Mouse (Mus musculus): ENCODE data around the gene Ssu2. TPM values are rescaled to one million over a fixed set of nuclear protein-coding genes. Genes with fewer than 3 reads are reported as not detected.

Gene Ssu2
- polyA plus RNA-seq, 1 experiment from 2014 or later = 1.4 TPM

- no peaks in the 10 kb centered on the region for H3K36me3 ChIP-seq (replicated peaks; ENCODE audit: control insufficient read depth, insufficient read depth, low read depth, low read length)
- no peak for DNase-seq (ENCODE audit: low spot score)
- H3K9me3 ChIP-seq (replicated peaks; ENCODE audit: control insufficient read depth, low read length) = no peaks in the 10 kb centered on the region
- H3K4me2 ChIP-seq (ENCODE audit: low read depth, low read length) = no peak overlapping the region
- 82% methylated on average over 3 of the region's 3 CpGs for WGBS
- no peak overlapping the region for H3K4me3 ChIP-seq (ENCODE audit: low read depth, low read length)
- no peak for ATAC-seq (replicated peaks; ENCODE audit: insufficient number of reproducible peaks, low FRiP score, low TSS enrichment, low read depth)
- no peaks in the 10 kb centered on the region for H3K4me1 ChIP-seq (ENCODE audit: control insufficient read depth, insufficient read depth, low read length)
- H3K27me3 ChIP-seq (ENCODE audit: control insufficient read depth, insufficient read depth, low read length) = no peaks in the 10 kb centered on the region
- H3K9ac ChIP-seq (replicated peaks; ENCODE audit: low read length) = no peak overlapping the region
- no peak overlapping the region for H3K27ac ChIP-seq (replicated peaks; ENCODE audit: low read depth, low read length)
These were observed 9.5 kb upstream of the Ssu2 start for GRCm38 (mm10) chr6:112397351-112397750.

DNA sequence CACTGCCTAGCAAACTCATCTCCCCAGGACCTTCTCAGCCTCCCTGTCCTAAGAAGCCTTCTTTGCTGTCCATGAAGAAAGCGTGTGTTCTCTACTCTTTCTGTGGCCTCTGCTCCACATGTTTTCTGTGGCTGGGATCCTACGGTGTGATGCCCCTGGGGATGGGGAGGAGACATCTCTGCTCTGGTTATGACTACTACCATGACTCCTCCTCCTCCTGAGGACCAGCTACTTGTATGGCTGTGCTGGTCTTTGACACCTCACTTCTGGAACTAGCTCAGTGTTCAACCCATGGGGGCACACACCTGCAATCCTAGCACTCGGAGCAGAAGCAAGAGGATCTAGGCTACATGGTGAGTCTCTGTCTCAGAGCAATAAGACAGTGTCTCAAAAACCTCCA is 8.5 kb upstream of the Ssu2 start:
- no peak overlapping the region for H3K4me2 ChIP-seq (ENCODE audit: low read depth, low read length)
- no peak overlapping the region for H3K9ac ChIP-seq (replicated peaks; ENCODE audit: low read length)
- H3K4me3 ChIP-seq (ENCODE audit: low read depth, low read length) = no peak overlapping the region
- no peak overlapping the region for H3K27ac ChIP-seq (replicated peaks; ENCODE audit: low read depth, low read length)
- no peaks in the 10 kb centered on the region for H3K36me3 ChIP-seq (replicated peaks; ENCODE audit: control insufficient read depth, insufficient read depth, low read depth, low read length)
- 76% methylated on average over 3 of the region's 3 CpGs for WGBS
- no peaks in the 10 kb centered on the region for H3K9me3 ChIP-seq (replicated peaks; ENCODE audit: control insufficient read depth, low read length)
- H3K27me3 ChIP-seq (ENCODE audit: control insufficient read depth, insufficient read depth, low read length) = no peaks in the 10 kb centered on the region
- DNase-seq (ENCODE audit: low spot score) (no peak), ATAC-seq (replicated peaks; ENCODE audit: insufficient number of reproducible peaks, low FRiP score, low TSS enrichment, low read depth) (no peak)
- H3K4me1 ChIP-seq (ENCODE audit: control insufficient read depth, insufficient read depth, low read length) = no peaks in the 10 kb centered on the region

- Histone ChIP-seq H3K4me1 (ENCODE audit: control insufficient read depth, insufficient read depth, low read length) (no peaks in the 10 kb centered on the region), H3K9ac (replicated peaks; ENCODE audit: low read length) (no peak overlapping the region), H3K27ac (replicated peaks; ENCODE audit: low read depth, low read length) (no peak overlapping the region), H3K36me3 (replicated peaks; ENCODE audit: control insufficient read depth, insufficient read depth, low read depth, low read length) (no peaks in the 10 kb centered on the region), H3K27me3 (ENCODE audit: control insufficient read depth, insufficient read depth, low read length) (no peaks in the 10 kb centered on the region), H3K4me3 (ENCODE audit: low read depth, low read length) (no peak overlapping the region), H3K9me3 (replicated peaks; ENCODE audit: control insufficient read depth, low read length) (no peaks in the 10 kb centered on the region), H3K4me2 (ENCODE audit: low read depth, low read length) (no peak overlapping the region)
- DNase-seq (ENCODE audit: low spot score) (no peak), ATAC-seq (replicated peaks; ENCODE audit: insufficient number of reproducible peaks, low FRiP score, low TSS enrichment, low read depth) (no peak)
- WGBS = 78% methylated on average over 3 of the region's 3 CpGs
These were observed 562 bp upstream of the Ssu2 start for GRCm38 (mm10) chr6:112388385-112388784.

DNA sequence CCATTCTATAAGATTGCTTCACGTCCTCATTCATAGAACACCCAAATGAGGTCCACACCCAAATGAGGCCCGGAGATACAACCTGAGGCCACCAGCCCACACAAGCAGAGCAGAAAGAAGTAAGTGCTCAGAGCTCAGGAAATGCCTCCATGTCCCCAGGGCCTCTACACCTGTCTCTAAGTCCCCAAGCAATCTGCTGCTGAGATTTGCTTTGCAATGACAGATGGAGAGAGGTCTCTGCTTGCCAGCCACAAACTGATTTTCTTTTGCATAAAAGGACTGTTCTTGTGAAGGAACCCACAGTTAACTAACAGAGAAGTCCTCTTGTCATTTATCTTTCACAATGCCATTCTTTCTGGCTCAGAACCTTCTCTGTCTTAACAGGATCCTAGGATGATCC is 1.6 kb downstream of the Ssu2 start:
- no peak for ATAC-seq (replicated peaks; ENCODE audit: insufficient number of reproducible peaks, low FRiP score, low TSS enrichment, low read depth)
- no peaks in the 10 kb centered on the region for H3K27me3 ChIP-seq (ENCODE audit: control insufficient read depth, insufficient read depth, low read length)
- no peak overlapping the region for H3K4me3 ChIP-seq (ENCODE audit: low read depth, low read length)
- H3K9me3 ChIP-seq (replicated peaks; ENCODE audit: control insufficient read depth, low read length) = no peaks in the 10 kb centered on the region
- WGBS = 70% methylated on average over 2 of the region's 2 CpGs
- H3K4me2 ChIP-seq (ENCODE audit: low read depth, low read length) = no peak overlapping the region
- H3K27ac ChIP-seq (replicated peaks; ENCODE audit: low read depth, low read length) = no peak overlapping the region
- no peak for DNase-seq (ENCODE audit: low spot score)
- no peaks in the 10 kb centered on the region for H3K4me1 ChIP-seq (ENCODE audit: control insufficient read depth, insufficient read depth, low read length)
- H3K36me3 ChIP-seq (replicated peaks; ENCODE audit: control insufficient read depth, insufficient read depth, low read depth, low read length) = no peaks in the 10 kb centered on the region
- no peak overlapping the region for H3K9ac ChIP-seq (replicated peaks; ENCODE audit: low read length)

GRCm38 (mm10) chr6:112382990-112383685 is 4.7 kb downstream of the Ssu2 start:
- no peak overlapping the region for H3K27ac ChIP-seq (replicated peaks; ENCODE audit: low read depth, low read length)
- 81% methylated on average over 8 of the region's 8 CpGs for WGBS
- DNase-seq (ENCODE audit: low spot score) = no peak

DNA sequence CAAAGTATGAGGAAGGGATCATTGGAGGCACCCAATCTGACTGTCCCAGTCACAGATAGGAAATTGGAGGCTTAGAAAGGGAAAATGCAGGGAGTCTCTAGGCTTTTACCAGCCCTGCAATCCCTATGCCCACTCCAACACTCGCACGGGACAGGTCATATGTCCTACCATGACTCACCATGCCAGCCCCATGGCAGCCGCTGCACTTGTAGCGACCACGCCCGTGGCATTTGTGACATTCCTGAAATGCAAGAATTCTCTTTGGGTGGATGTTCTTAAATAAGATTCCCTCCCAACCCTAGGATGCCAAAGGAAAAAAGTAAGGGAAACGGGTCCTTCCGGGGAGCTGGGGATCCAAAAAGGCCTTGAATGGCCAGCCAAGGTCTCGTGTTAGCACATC is 8.8 kb downstream of the Ssu2 start:
- Histone ChIP-seq H3K9me3 (replicated peaks; ENCODE audit: control insufficient read depth, low read length) (no peaks in the 10 kb centered on the region), H3K9ac (replicated peaks; ENCODE audit: low read length) (no peak overlapping the region), H3K4me2 (ENCODE audit: low read depth, low read length) (no peak overlapping the region), H3K27ac (replicated peaks; ENCODE audit: low read depth, low read length) (no peak overlapping the region), H3K27me3 (ENCODE audit: control insufficient read depth, insufficient read depth, low read length) (no peaks in the 10 kb centered on the region), H3K36me3 (replicated peaks; ENCODE audit: control insufficient read depth, insufficient read depth, low read depth, low read length) (no peaks in the 10 kb centered on the region), H3K4me1 (ENCODE audit: control insufficient read depth, insufficient read depth, low read length) (no peaks in the 10 kb centered on the region), H3K4me3 (ENCODE audit: low read depth, low read length) (no peak overlapping the region)
- WGBS = 90% methylated on average over 9 of the region's 9 CpGs
- DNase-seq (ENCODE audit: low spot score) (no peak), ATAC-seq (replicated peaks; ENCODE audit: insufficient number of reproducible peaks, low FRiP score, low TSS enrichment, low read depth) (no peak)

More at GRCm38 (mm10) chr6:112382990-112383685, 4.7 kb downstream of the Ssu2 start:
- H3K4me3 ChIP-seq (ENCODE audit: low read depth, low read length) = no peak overlapping the region
- no peak overlapping the region for H3K4me2 ChIP-seq (ENCODE audit: low read depth, low read length)
- no peaks in the 10 kb centered on the region for H3K36me3 ChIP-seq (replicated peaks; ENCODE audit: control insufficient read depth, insufficient read depth, low read depth, low read length)
- ATAC-seq (replicated peaks; ENCODE audit: insufficient number of reproducible peaks, low FRiP score, low TSS enrichment, low read depth) = 0 out of 2 replicates have a peak, but pooled peaks have one; percentile 58
- no peaks in the 10 kb centered on the region for H3K27me3 ChIP-seq (ENCODE audit: control insufficient read depth, insufficient read depth, low read length)
- H3K9ac ChIP-seq (replicated peaks; ENCODE audit: low read length) = no peak overlapping the region
- no peaks in the 10 kb centered on the region for H3K9me3 ChIP-seq (replicated peaks; ENCODE audit: control insufficient read depth, low read length)
- no peaks in the 10 kb centered on the region for H3K4me1 ChIP-seq (ENCODE audit: control insufficient read depth, insufficient read depth, low read length)

GRCm38 (mm10) chr6:112375661-112376392 is 12.0 kb downstream of the Ssu2 start:
- ATAC-seq (replicated peaks; ENCODE audit: insufficient number of reproducible peaks, low FRiP score, low TSS enrichment, low read depth) (no peak), DNase-seq (ENCODE audit: low spot score) (no peak)
- Histone ChIP-seq H3K9ac (replicated peaks; ENCODE audit: low read length) (no peak overlapping the region), H3K27ac (replicated peaks; ENCODE audit: low read depth, low read length) (no peak overlapping the region), H3K4me3 (ENCODE audit: low read depth, low read length) (no peak overlapping the region), H3K27me3 (ENCODE audit: control insufficient read depth, insufficient read depth, low read length) (no peaks in the 10 kb centered on the region), H3K4me1 (ENCODE audit: control insufficient read depth, insufficient read depth, low read length) (no peaks in the 10 kb centered on the region), H3K36me3 (replicated peaks; ENCODE audit: control insufficient read depth, insufficient read depth, low read depth, low read length) (no peaks in the 10 kb centered on the region), H3K9me3 (replicated peaks; ENCODE audit: control insufficient read depth, low read length) (no peaks in the 10 kb centered on the region), H3K4me2 (ENCODE audit: low read depth, low read length) (no peak overlapping the region)
- WGBS = 57% methylated on average over 11 of the region's 13 CpGs

GRCm38 (mm10) chr6:112373886-112374585 is 13.8 kb downstream of the Ssu2 start:
- Histone ChIP-seq H3K9ac (replicated peaks; ENCODE audit: low read length) (no peak overlapping the region), H3K27me3 (ENCODE audit: control insufficient read depth, insufficient read depth, low read length) (no peaks in the 10 kb centered on the region), H3K4me3 (ENCODE audit: low read depth, low read length) (no peak overlapping the region), H3K27ac (replicated peaks; ENCODE audit: low read depth, low read length) (no peak overlapping the region), H3K4me1 (ENCODE audit: control insufficient read depth, insufficient read depth, low read length) (no peaks in the 10 kb centered on the region), H3K9me3 (replicated peaks; ENCODE audit: control insufficient read depth, low read length) (no peaks in the 10 kb centered on the region), H3K36me3 (replicated peaks; ENCODE audit: control insufficient read depth, insufficient read depth, low read depth, low read length) (no peaks in the 10 kb centered on the region), H3K4me2 (ENCODE audit: low read depth, low read length) (no peak overlapping the region)
- peak; percentile 76 for DNase-seq (ENCODE audit: low spot score)
- ATAC-seq (replicated peaks; ENCODE audit: insufficient number of reproducible peaks, low FRiP score, low TSS enrichment, low read depth) = 0 out of 2 replicates have a peak, but pooled peaks have one; percentile 34
- 45% methylated on average over 8 of the region's 8 CpGs for WGBS

Data from embryonic facial prominence, embryonic 11.5 days (tissue).